Mouse (Mus musculus): ENCODE data around the gene Trim62. TPM values are rescaled to one million over a fixed set of nuclear protein-coding genes. Genes with fewer than 3 reads are reported as not detected.

The Trim62 gene
- 0.75 and 1.3 TPM in 2 replicates for total RNA-seq (2023)

GRCm38 (mm10) chr4:128883379-128883781 is at the start of gene Trim62:
TSS of gene Trim62 (plus strand) at chr4:128883580.

Other genes with a start within 250 kb of the Trim62 start
- 29.7 and 31.8 TPM in 2 replicates for gene Phc2, start 228.9 kb upstream of the Trim62 start, total RNA-seq (2023)
- gene A3galt2, start 128.2 kb upstream of the Trim62 start, total RNA-seq (2023), result 0.18 and 0.41 TPM in 2 replicates
- gene Zfp362, start 77.5 kb upstream of the Trim62 start, total RNA-seq (2023), result 5.9 and 6.4 TPM in 2 replicates
- 0.44 and 0.59 TPM in 2 replicates for gene Azin2, start 78.9 kb downstream of the Trim62 start, total RNA-seq (2023)
- gene Ak2, start 108.4 kb downstream of the Trim62 start, total RNA-seq (2023), result 134 and 165 TPM in 2 replicates
- 153 and 187 TPM in 2 replicates for gene Rnf19b, start 174.7 kb downstream of the Trim62 start, total RNA-seq (2023)
- 0.52 TPM in 1 of 2 replicates, not detected in the other for gene Tmem54, start 222.0 kb downstream of the Trim62 start, total RNA-seq (2023)
- not detected in 2 replicates for gene Hpca, start 238.5 kb downstream of the Trim62 start, total RNA-seq (2023)

All from neutrophil, adult 65 days (primary cell).